Mouse (Mus musculus) thymus, adult 2 months (tissue): ENCODE data around the gene Nrn1l.
A peak's percentile ranks its signal among the peaks of the same experiment; 100 is the strongest.

Source experiments
- CTCF ChIP-seq: fragments of 200-500 bp; IDR thresholded peaks from 2 replicates; pipeline ENCODE4 v1.5.1; 2012; ENCODE audit warnings: mild to moderate bottlenecking, control low read depth, low read length, moderate library complexity, borderline replicate concordance; ENCODE audit not compliant: control insufficient read depth, poor library complexity, insufficient read depth; ENCODE audit errors: extremely low read depth
- POLR2A ChIP-seq: fragments of 200-500 bp; IDR thresholded peaks from 2 replicates; pipeline ENCODE4 v1.6.1; 2012; ENCODE audit warnings: mild to moderate bottlenecking, low read length, control low read depth, moderate library complexity; ENCODE audit not compliant: control insufficient read depth, poor library complexity, insufficient read depth; ENCODE audit errors: extremely low read depth

DNA sequence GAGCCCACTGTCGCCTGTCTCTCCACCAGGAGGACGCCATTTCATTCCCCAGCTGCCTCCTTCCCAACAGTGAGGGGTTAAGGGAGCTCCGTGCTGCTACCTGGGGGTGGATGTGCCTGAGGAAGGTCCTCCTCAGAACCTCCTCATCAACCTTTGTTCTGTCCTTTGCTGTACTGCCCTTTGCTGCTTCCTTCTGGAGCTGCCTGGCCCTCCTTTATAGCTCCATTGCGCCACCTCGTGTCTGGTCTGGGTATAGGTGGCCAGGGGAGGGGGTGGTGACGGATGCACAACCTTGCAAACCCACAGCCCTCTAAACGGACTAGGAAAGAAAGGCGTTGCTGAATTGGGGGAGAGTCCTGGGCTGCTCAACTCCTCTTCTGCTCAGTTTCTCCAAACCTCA lies 37.2 kb downstream of the Nrn1l start:
- peak; percentile 89 for TF ChIP-seq CTCF
- TF ChIP-seq POLR2A: no peak
